Mouse (Mus musculus): ENCODE results near the gene Ttll5. TPM values are rescaled to one million over a fixed set of nuclear protein-coding genes. Genes with fewer than 3 reads are reported as not detected.

Gene Ttll5
- polyA plus RNA-seq, 1 experiment from 2014 or later: 12.4 TPM

DNA sequence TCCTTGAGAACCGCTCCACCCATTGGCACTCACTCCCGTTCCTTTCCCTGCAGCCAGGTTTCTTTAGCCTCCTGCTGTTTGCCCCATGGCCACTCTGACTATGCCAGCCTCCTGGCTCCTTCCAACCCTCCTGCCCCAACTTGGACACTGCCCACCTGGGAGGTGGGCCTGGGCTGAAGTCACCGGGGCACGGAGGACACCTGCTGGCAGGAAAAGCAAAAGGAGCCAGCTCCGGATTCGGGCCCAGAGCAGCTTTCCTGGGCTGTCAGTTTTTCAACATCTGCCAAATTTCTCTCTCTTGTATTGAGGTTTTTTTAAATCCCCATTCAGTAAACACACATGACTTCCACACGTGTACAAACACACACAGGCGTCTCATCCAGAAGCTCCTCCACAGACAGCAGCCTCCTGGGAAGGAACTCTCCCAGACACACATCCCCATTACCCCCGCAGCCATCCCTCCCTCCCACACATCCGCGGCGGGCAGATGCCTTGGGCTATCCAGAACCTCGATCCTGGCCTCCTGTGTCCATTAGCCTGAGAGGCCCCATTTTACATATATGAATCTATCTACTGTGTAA is 252.0 kb downstream of the Ttll5 start:
- 11% methylated on average over 13 of the region's 13 CpGs for WGBS
- no peak overlapping the region for H3K9ac ChIP-seq
- H3K4me2 ChIP-seq: peak overlapping the region; percentile 95
- no peaks in the 10 kb centered on the region for H3K36me3 ChIP-seq
- no peak overlapping the region for H3K27ac ChIP-seq
- peaks cover 13% of the 10 kb centered on the region; the same call in 1 of the 2 replicates for H3K4me1 ChIP-seq
- no peak for ATAC-seq (ENCODE audit: insufficient read depth, low FRiP score, low read depth)
- peaks cover 5% of the 10 kb centered on the region; the same call in 1 of the 2 replicates for H3K27me3 ChIP-seq (replicated peaks)
- peak overlapping the region; percentile 59 for H3K4me3 ChIP-seq (replicated peaks)
- H3K9me3 ChIP-seq: no peaks in the 10 kb centered on the region

DNA sequence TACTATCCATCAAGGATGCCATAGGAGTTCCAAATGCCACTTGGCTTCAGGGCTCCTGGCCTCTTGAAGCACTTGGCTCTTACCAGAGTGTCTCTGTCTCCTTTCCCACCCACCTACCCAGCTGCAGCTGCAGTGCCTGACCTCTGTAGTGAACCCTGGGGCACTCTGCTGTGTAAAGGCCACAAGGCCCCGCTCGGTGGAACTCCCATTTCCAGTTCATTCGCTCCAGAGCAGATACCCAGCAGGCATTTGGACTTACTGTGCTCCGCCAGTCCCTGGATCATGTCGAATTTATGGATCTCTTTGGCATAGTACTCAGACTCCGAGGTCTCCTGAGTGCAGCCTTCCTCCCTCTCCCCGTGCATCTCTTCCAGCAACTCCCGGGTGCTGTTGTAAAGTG is 252.9 kb downstream of the Ttll5 start:
- peaks cover 13% of the 10 kb centered on the region; the same call in 1 of the 2 replicates for H3K4me1 ChIP-seq
- H3K9ac ChIP-seq: peak overlapping the region; percentile 23; the same call in 1 of the 2 replicates
- H3K4me3 ChIP-seq (replicated peaks): peak overlapping the region; percentile 59
- ATAC-seq (ENCODE audit: insufficient read depth, low FRiP score, low read depth): no peak
- WGBS: 38% methylated on average over 8 of the region's 8 CpGs
- H3K4me2 ChIP-seq: peak overlapping the region; percentile 95
- peaks cover 5% of the 10 kb centered on the region; the same call in 1 of the 2 replicates for H3K27me3 ChIP-seq (replicated peaks)
- no peaks in the 10 kb centered on the region for H3K36me3 ChIP-seq
- H3K27ac ChIP-seq: no peak overlapping the region
- no peaks in the 10 kb centered on the region for H3K9me3 ChIP-seq

GRCm38 (mm10) chr12:86077736-86078135 is 253.3 kb downstream of the Ttll5 start:
- 27% methylated on average over 11 of the region's 11 CpGs for WGBS
- Histone ChIP-seq H3K4me3 (replicated peaks) (peak overlapping the region; percentile 59), H3K9me3 (no peaks in the 10 kb centered on the region), H3K9ac (peak overlapping the region; percentile 23; the same call in 1 of the 2 replicates), H3K27me3 (replicated peaks) (peaks cover 5% of the 10 kb centered on the region; the same call in 1 of the 2 replicates), H3K4me2 (peak overlapping the region; percentile 95), H3K36me3 (no peaks in the 10 kb centered on the region), H3K4me1 (peaks cover 13% of the 10 kb centered on the region; the same call in 1 of the 2 replicates), H3K27ac (peak overlapping the region; percentile 96)
- ATAC-seq (ENCODE audit: insufficient read depth, low FRiP score, low read depth): no peak

DNA sequence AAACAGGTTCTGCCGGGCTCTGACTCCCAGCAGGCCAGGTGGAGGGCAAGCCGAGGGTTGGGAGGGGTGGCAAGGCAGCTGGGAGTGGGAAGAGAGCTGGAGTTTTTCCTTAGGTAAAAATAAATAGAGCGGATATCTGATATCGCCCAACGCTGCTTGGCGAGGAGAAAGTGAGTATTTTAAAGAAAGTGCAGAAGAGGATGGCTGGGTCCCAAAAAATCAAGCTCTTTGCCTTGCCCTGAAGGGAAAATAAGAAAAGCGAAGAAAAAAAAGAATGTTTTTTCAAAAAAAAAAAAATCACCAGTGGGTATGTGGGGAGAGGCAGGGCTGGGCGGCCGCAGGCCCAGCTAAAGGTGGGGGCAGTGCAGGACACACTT is 253.7 kb downstream of the Ttll5 start:
- Histone ChIP-seq H3K4me1 (peaks cover 16% of the 10 kb centered on the region), H3K9ac (peak overlapping the region; percentile 23; the same call in 1 of the 2 replicates), H3K36me3 (no peaks in the 10 kb centered on the region), H3K9me3 (no peaks in the 10 kb centered on the region), H3K4me3 (replicated peaks) (peak overlapping the region; percentile 59), H3K27ac (peak overlapping the region; percentile 96), H3K27me3 (replicated peaks) (peaks cover 5% of the 10 kb centered on the region; the same call in 1 of the 2 replicates), H3K4me2 (peak overlapping the region; percentile 95)
- no peak for ATAC-seq (ENCODE audit: insufficient read depth, low FRiP score, low read depth)
- 16% methylated on average over 9 of the region's 9 CpGs for WGBS

- Histone ChIP-seq H3K9me3 (no peaks in the 10 kb centered on the region), H3K4me3 (replicated peaks) (peak within 1 kb of the TSS; percentile 59), H3K4me1 (peaks cover 18% of the 10 kb centered on the region), H3K4me2 (peak within 1 kb of the TSS; percentile 95), H3K36me3 (no peaks in the 10 kb centered on the region), H3K9ac (peak within 1 kb of the TSS; percentile 46; the same call in 1 of the 2 replicates), H3K27ac (peak within 1 kb of the TSS; percentile 96), H3K27me3 (replicated peaks) (peaks cover 5% of the 10 kb centered on the region; the same call in 1 of the 2 replicates)
- under 1% methylated on average over 25 of the region's 25 CpGs for WGBS
- ATAC-seq (ENCODE audit: insufficient read depth, low FRiP score, low read depth): peak; percentile 75
Observed at GRCm38 (mm10) chr12:86078553-86079201, 254.2 kb downstream of the Ttll5 start, which contains the start of gene Tgfb3. Gene Tgfb3 (minus strand): TSS chr12:86079041.

DNA sequence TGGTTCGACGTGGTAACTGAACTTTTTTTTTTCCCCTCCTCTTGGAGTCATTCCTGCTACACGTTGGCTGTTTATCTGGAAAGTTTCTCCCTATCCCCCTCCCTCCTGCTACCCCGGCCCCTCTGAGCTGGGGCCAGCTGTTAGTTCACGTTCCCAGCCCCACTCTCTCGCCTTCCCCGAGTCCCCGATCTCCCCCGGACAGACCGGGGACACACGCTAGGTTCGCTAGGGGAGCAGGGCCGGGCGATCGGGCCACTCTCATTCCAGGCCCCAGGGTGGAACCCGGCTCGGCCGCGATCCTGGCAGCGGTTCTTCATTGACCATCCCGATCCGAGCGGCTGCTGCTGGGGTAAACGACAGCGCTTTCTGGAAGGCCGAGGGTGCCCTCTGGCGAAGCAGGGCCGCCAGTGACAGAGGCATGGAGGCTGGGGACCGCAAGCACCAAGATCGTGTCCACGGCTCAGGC is 254.8 kb downstream of the Ttll5 start:
- peak overlapping the region; percentile 59 for H3K4me3 ChIP-seq (replicated peaks)
- H3K27me3 ChIP-seq (replicated peaks): peaks cover 5% of the 10 kb centered on the region; the same call in 1 of the 2 replicates
- peaks cover 18% of the 10 kb centered on the region for H3K4me1 ChIP-seq
- peak overlapping the region; percentile 96 for H3K27ac ChIP-seq
- peak overlapping the region; percentile 46; the same call in 1 of the 2 replicates for H3K9ac ChIP-seq
- under 1% methylated on average over 31 of the region's 31 CpGs for whole genome bisulfite sequencing
- no peaks in the 10 kb centered on the region for H3K9me3 ChIP-seq
- peak overlapping the region; percentile 95 for H3K4me2 ChIP-seq
- no peaks in the 10 kb centered on the region for H3K36me3 ChIP-seq
- ATAC-seq (ENCODE audit: insufficient read depth, low FRiP score, low read depth): peak; percentile 71

GRCm38 (mm10) chr12:86082481-86083012 is 258.1 kb downstream of the Ttll5 start, which contains the start of gene Ift43:
Gene Ift43 (plus strand): TSS chr12:86082541.
- Histone ChIP-seq H3K9me3 (no peaks in the 10 kb centered on the region), H3K27ac (0 out of 2 replicates have a peak within 1 kb of the TSS, but pooled peaks have one; percentile 12), H3K4me1 (peaks cover 10% of the 10 kb centered on the region), H3K27me3 (replicated peaks) (no peaks in the 10 kb centered on the region; the same call in 1 of the 2 replicates), H3K4me3 (replicated peaks) (peak within 1 kb of the TSS; percentile 68), H3K9ac (peak within 1 kb of the TSS; percentile 40), H3K4me2 (peak within 1 kb of the TSS; percentile 52), H3K36me3 (no peaks in the 10 kb centered on the region)
- 0% methylated on average over 35 of the region's 35 CpGs for whole genome bisulfite sequencing
- peak; percentile 28 for ATAC-seq (ENCODE audit: insufficient read depth, low FRiP score, low read depth)

GRCm38 (mm10) chr12:86085873-86086272 is 261.4 kb downstream of the Ttll5 start:
- Histone ChIP-seq H3K27ac (no peak overlapping the region), H3K9ac (no peak overlapping the region), H3K27me3 (replicated peaks) (no peaks in the 10 kb centered on the region), H3K4me1 (peaks cover 5% of the 10 kb centered on the region), H3K9me3 (no peaks in the 10 kb centered on the region), H3K36me3 (peaks cover 3% of the 10 kb centered on the region; the same call in 1 of the 2 replicates), H3K4me2 (no peak overlapping the region), H3K4me3 (replicated peaks) (no peak overlapping the region)
- ATAC-seq (ENCODE audit: insufficient read depth, low FRiP score, low read depth): no peak
- WGBS: 86% methylated on average over 7 of the region's 7 CpGs

DNA sequence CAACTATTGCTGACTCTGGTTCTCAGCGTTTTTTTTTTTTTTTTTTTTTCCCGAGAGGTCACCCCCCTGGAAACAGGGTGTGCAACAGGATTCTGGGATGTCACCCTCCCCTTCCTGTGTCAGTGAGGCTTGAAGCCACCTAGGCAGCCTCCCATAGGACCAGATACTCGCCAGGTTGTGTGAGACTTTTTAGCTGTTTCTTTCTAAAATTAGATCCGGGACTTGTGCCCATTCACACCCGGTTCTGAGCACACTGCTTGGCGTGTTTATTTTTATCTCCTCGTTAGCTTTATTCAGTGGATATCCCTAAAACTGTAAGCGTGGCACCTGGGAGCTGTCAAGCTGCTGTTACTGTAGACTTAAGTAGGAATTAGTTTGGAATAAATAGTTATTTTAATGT is 262.1 kb downstream of the Ttll5 start:
- H3K4me3 ChIP-seq (replicated peaks): no peak overlapping the region
- no peak overlapping the region for H3K27ac ChIP-seq
- 42% methylated on average over 8 of the region's 8 CpGs for WGBS
- H3K27me3 ChIP-seq (replicated peaks): 0 out of 2 replicates have a peak, but pooled peaks cover 2% of the 10 kb centered on the region
- no peak overlapping the region for H3K9ac ChIP-seq
- peaks cover 5% of the 10 kb centered on the region for H3K4me1 ChIP-seq
- no peak for ATAC-seq (ENCODE audit: insufficient read depth, low FRiP score, low read depth)
- H3K4me2 ChIP-seq: no peak overlapping the region
- no peaks in the 10 kb centered on the region for H3K9me3 ChIP-seq
- H3K36me3 ChIP-seq: peaks cover 3% of the 10 kb centered on the region; the same call in 1 of the 2 replicates

- H3K36me3 ChIP-seq: peaks cover 3% of the 10 kb centered on the region; the same call in 1 of the 2 replicates
Observed at GRCm38 (mm10) chr12:86088042-86088441, 263.6 kb downstream of the Ttll5 start.

GRCm38 (mm10) chr12:86090764-86091163 is 266.3 kb downstream of the Ttll5 start:
- ATAC-seq (ENCODE audit: insufficient read depth, low FRiP score, low read depth): no peak
- H3K36me3 ChIP-seq: peaks cover 3% of the 10 kb centered on the region; the same call in 1 of the 2 replicates
- H3K4me3 ChIP-seq (replicated peaks): no peak overlapping the region
- WGBS: 84% methylated on average over 4 of the region's 4 CpGs
- H3K27ac ChIP-seq: no peak overlapping the region
- no peak overlapping the region for H3K4me2 ChIP-seq
- 0 out of 2 replicates have a peak, but pooled peaks cover 7% of the 10 kb centered on the region for H3K27me3 ChIP-seq (replicated peaks)
- H3K4me1 ChIP-seq: no peaks in the 10 kb centered on the region
- H3K9ac ChIP-seq: no peak overlapping the region
- no peaks in the 10 kb centered on the region for H3K9me3 ChIP-seq

More at GRCm38 (mm10) chr12:86088042-86088441, 263.6 kb downstream of the Ttll5 start:
- Histone ChIP-seq H3K4me2 (no peak overlapping the region), H3K27ac (no peak overlapping the region), H3K27me3 (replicated peaks) (0 out of 2 replicates have a peak, but pooled peaks cover 2% of the 10 kb centered on the region), H3K4me1 (peaks cover 4% of the 10 kb centered on the region), H3K9ac (no peak overlapping the region), H3K4me3 (replicated peaks) (no peak overlapping the region), H3K9me3 (no peaks in the 10 kb centered on the region)
- 77% methylated on average over 7 of the region's 7 CpGs for WGBS
- ATAC-seq (ENCODE audit: insufficient read depth, low FRiP score, low read depth): no peak
